Comparison of ENCODE assay signal across 10 mouse cellular contexts in genomic region chr16:18031752-18032151, GRCm38 (mm10). TPM values are rescaled to one million over a fixed set of nuclear protein-coding genes. Genes with fewer than 3 reads are reported as not detected.
DNase-seq lines count a peak whose midpoint lies in the region; ATAC-seq and TF ChIP-seq lines count a peak whose summit lies in the region.
"Had no signal": no experiment of that assay in that cellular context is flagged by ENCODE, and none has a peak within 500 bp of the region (broad histone marks: within the 10 kb centered on the region; RNA-seq: fewer than 3 reads in every experiment).

No protein-coding gene starts in this region.

- no peak overlapping the region for H3K4me3 ChIP-seq in kidney, embryonic 16.5 days (ENCODE audit: low read length)
- no peak overlapping the region for H3K4me3 ChIP-seq in MEL (ENCODE audit: control insufficient read depth in 1 of 2, insufficient read depth in 1 of 2, low read depth in 2 of 2, low read length in 2 of 2)

- TF ChIP-seq CTCF in MEL (IDR thresholded peaks at IDR 0.05 in 2 of 3, conservative IDR thresholded peaks at IDR 0.05 in 1 of 3; ENCODE audit: control insufficient read depth in 1 of 3, insufficient read depth in 1 of 3, low read depth in 2 of 3, low read length in 3 of 3, poor library complexity in 1 of 3, severe bottlenecking in 1 of 3): peak in 2 of 3 experiments; percentile 30 to 72; a peak in 3 of 6 replicates

- H3K36me3 ChIP-seq in kidney, embryonic 16.5 days (ENCODE audit: insufficient read depth, low read length): no peaks in the 10 kb centered on the region
- no peaks in the 10 kb centered on the region for H3K36me3 ChIP-seq in MEL (ENCODE audit: control insufficient read depth in 1 of 2, insufficient read depth in 2 of 2, low read length in 2 of 2)

- H3K79me2 ChIP-seq in MEL (ENCODE audit: control insufficient read depth, insufficient read depth, low read length, poor library complexity): no peaks in the 10 kb centered on the region

- H3K27me3 ChIP-seq in kidney, embryonic 16.5 days (ENCODE audit: insufficient read depth, low read length): no peaks in the 10 kb centered on the region
- peaks cover 2 to 5% of the 10 kb centered on the region in 2 experiments for H3K27me3 ChIP-seq in MEL (ENCODE audit: control insufficient read depth in 1 of 2, insufficient read depth in 2 of 2, low read length in 2 of 2)

- H3K9me3 ChIP-seq in kidney, embryonic 16.5 days (ENCODE audit: low read length): no peaks in the 10 kb centered on the region
- no peaks in the 10 kb centered on the region for H3K9me3 ChIP-seq in MEL (replicated peaks; ENCODE audit: insufficient read depth, low read length)

- ATAC-seq in kidney, embryonic 16.5 days (ENCODE audit: low FRiP score, low TSS enrichment): no peak

- peak; percentile 68 for TF ChIP-seq RAD21 in MEL (IDR thresholded peaks at IDR 0.05; ENCODE audit: low read depth, low read length)

- no peak overlapping the region for H3K9ac ChIP-seq in kidney, embryonic 16.5 days (replicated peaks; ENCODE audit: low read length)
- H3K9ac ChIP-seq in MEL (ENCODE audit: control insufficient read depth, low read depth, low read length, poor library complexity, severe bottlenecking): no peak overlapping the region

- H3K4me2 ChIP-seq in kidney, embryonic 16.5 days (replicated peaks; ENCODE audit: low read depth, low read length): no peak overlapping the region

- H3K4me1 ChIP-seq in kidney, embryonic 16.5 days (ENCODE audit: insufficient read depth, low read length): no peaks in the 10 kb centered on the region
- no peaks in the 10 kb centered on the region for H3K4me1 ChIP-seq in MEL (ENCODE audit: control insufficient read depth in 1 of 2, insufficient read depth in 2 of 2, low read length in 2 of 2)

- no peak overlapping the region for H3K27ac ChIP-seq in kidney, embryonic 16.5 days (ENCODE audit: low read length)
- H3K27ac ChIP-seq in MEL (ENCODE audit: control insufficient read depth, low read depth, low read length): no peak overlapping the region

- TF ChIP-seq EP300 in MEL (IDR thresholded peaks at IDR 0.05; ENCODE audit: low read depth in 1 of 2, low read length in 2 of 2): no peak

- TF ChIP-seq POLR2A in MEL (IDR thresholded peaks at IDR 0.05; ENCODE audit: control insufficient read depth in 1 of 2, insufficient read depth in 1 of 2, low read depth in 1 of 2, low read length in 2 of 2, poor library complexity in 1 of 2): no peak

- 55% methylated on average over 2 of the region's 2 CpGs for WGBS in kidney, embryonic 16.5 days

- peak; percentile 10 to 69 for DNase-seq in adrenal gland, adult (ENCODE audit: inconsistent age in 2 of 2, low spot score in 1 of 2)
- DNase-seq in adrenal gland, adult 18-20 months (ENCODE audit: low spot score in 2 of 2): no peak
- DNase-seq in kidney, adult 8-10 months: peak; percentile 28 to 72
- peak; percentile 61 for DNase-seq in MEL (ENCODE audit: low read depth, low spot score)
- DNase-seq in kidney, postnatal 14 days: peak; percentile 58
- no peak for DNase-seq in cerebellum, adult 8-10 months
- DNase-seq in yolk sac, embryonic 10.5 days (ENCODE audit: low spot score): no peak

TF ChIP-seq in MEL, 35 proteins besides CTCF, POLR2A, EP300 and RAD21:
- no peak for TF ChIP-seq TAL1 (IDR thresholded peaks at IDR 0.05; ENCODE audit: low read length)
- TF ChIP-seq ZC3H11A (IDR thresholded peaks at IDR 0.05; ENCODE audit: low read depth, low read length): peak; percentile 63
- no peak for TF ChIP-seq CHD1 (IDR thresholded peaks at IDR 0.05; ENCODE audit: low read depth, low read length)
- TF ChIP-seq RCOR1 (IDR thresholded peaks at IDR 0.05; ENCODE audit: low read depth, low read length): no peak
- TF ChIP-seq ZNF384 (IDR thresholded peaks at IDR 0.05; ENCODE audit: low read depth, low read length): no peak
- TF ChIP-seq GABPA (IDR thresholded peaks at IDR 0.05; ENCODE audit: low read depth, low read length): no peak
- TF ChIP-seq SMC3 (IDR thresholded peaks at IDR 0.05; ENCODE audit: low read depth, low read length): peak; percentile 67

RNA-seq across cellular contexts. Expression of gene Dgcr6, which starts 20.9 kb away (rescaled TPM):
- total RNA-seq in adrenal gland, adult 18-20 months (2021): 10 to 100 TPM; 79.7 to 83.3 TPM
- 103 and 104 TPM in 2 replicates for polyA plus RNA-seq in kidney, embryonic 16.5 days (2015; fragmentation: Nextera tagmentation; extraction: Ambion mirVana)
- total RNA-seq in MEL (2012; rRNA removed): 64.1 and 66.8 TPM in 2 replicates
- 100 to 1,000 TPM in 1 of 2 experiments, not detected in 1; 133 TPM for polyA plus RNA-seq in MEL (2012; ENCODE audit: insufficient read depth in 1 of 2, insufficient read length in 2 of 2, low read depth in 1 of 2, low replicate concordance in 2 of 2, missing spikeins in 1 of 2)

RNA-seq across cellular contexts. Expression of gene Vpreb2, which starts 51.5 kb away (rescaled TPM):
- total RNA-seq in adrenal gland, adult 18-20 months (2021): under 1 TPM in 1 of 2 experiments, not detected in 1; 0.42 TPM
- not detected in 2 replicates for polyA plus RNA-seq in kidney, embryonic 16.5 days (2015; fragmentation: Nextera tagmentation; extraction: Ambion mirVana)
- not detected in 2 replicates for total RNA-seq in MEL (2012; rRNA removed)
- not detected for polyA plus RNA-seq in MEL (2012; ENCODE audit: insufficient read depth in 1 of 2, insufficient read length in 2 of 2, low read depth in 1 of 2, low replicate concordance in 2 of 2, missing spikeins in 1 of 2)
- polyA plus RNA-seq: C2C12; embryonic facial prominence, embryonic 14.5 days had no signal

RNA-seq across cellular contexts. Expression of gene Prodh, which starts 58.3 kb away (rescaled TPM):
- total RNA-seq in adrenal gland, adult 18-20 months (2021): 10 to 100 TPM; 18.5 to 53.8 TPM
- 22.3 and 23.0 TPM in 2 replicates for polyA plus RNA-seq in kidney, embryonic 16.5 days (2015; fragmentation: Nextera tagmentation; extraction: Ambion mirVana)
- total RNA-seq in MEL (2012; rRNA removed): 40.2 and 43.3 TPM in 2 replicates
- 10 to 100 TPM in 1 of 2 experiments, not detected in 1; 53.6 TPM for polyA plus RNA-seq in MEL (2012; ENCODE audit: insufficient read depth in 1 of 2, insufficient read length in 2 of 2, low read depth in 1 of 2, low replicate concordance in 2 of 2, missing spikeins in 1 of 2)

Comparison
In these comparisons a context has a peak if more than half of its experiments do, and no peak if none do; other contexts are left out.
1. DNase-seq: peak in adrenal gland, adult (2 of 2), kidney, adult 8-10 months (2 of 2), MEL (single experiment) and kidney, postnatal 14 days (single experiment); none in adrenal gland, adult 18-20 months (0 of 2), cerebellum, adult 8-10 months (single experiment) and yolk sac, embryonic 10.5 days (single experiment).